Mouse (Mus musculus) heart, embryonic 14.5 days (tissue): ENCODE data around the gene Taar7f. TPM values are rescaled to one million over a fixed set of nuclear protein-coding genes. Genes with fewer than 3 reads are reported as not detected.
"Not testable (repeated sequence)": the region's sequence is repeated elsewhere in the genome, so short reads cannot be mapped to it uniquely, and the experiment has no call there.

Source experiments
- ATAC-seq: fragments of 200-750 bp; cut with Nextera tagmentation; 2 replicates; pipeline ENCODE4 v1.8.0; 2017; ENCODE audit warnings: low read depth, moderate TSS enrichment; ENCODE audit not compliant: insufficient number of reproducible peaks, insufficient read depth, low FRiP score
- H3K27ac ChIP-seq, 2 experiments: fragments of 200-500 bp in 1 of 2; fragments of 300-500 bp in 1 of 2; sonication (generic) in 1 of 2; replicated peaks in 1 of 2; 2 replicates each; pipeline ENCODE4 v1.5.1; 2012 to 2014; ENCODE audit warnings: low read depth in 2 of 2, low read length in 2 of 2, control low read depth in 1 of 2, mild to moderate bottlenecking in 1 of 2, mixed read lengths in 1 of 2; ENCODE audit not compliant: control insufficient read depth in 1 of 2, insufficient read depth in 1 of 2
- H3K27me3 ChIP-seq: fragments of 300-500 bp; sonication (generic); 2 replicates; pipeline ENCODE4 v1.6.1; 2014; ENCODE audit warnings: mild to moderate bottlenecking, low read length, control low read depth; ENCODE audit not compliant: control insufficient read depth, insufficient read depth
- H3K36me3 ChIP-seq: fragments of 300-500 bp; sonication (generic); 2 replicates; pipeline ENCODE4 v1.6.1; 2014; ENCODE audit warnings: mild to moderate bottlenecking, control low read depth, low read length, mixed read lengths; ENCODE audit not compliant: control insufficient read depth, insufficient read depth
- H3K4me1 ChIP-seq, 2 experiments: fragments of 200-500 bp in 1 of 2; fragments of 300-500 bp in 1 of 2; sonication (generic) in 1 of 2; 2 replicates each; pipeline ENCODE4 v1.6.1; 2012 to 2014; ENCODE audit warnings: low read length in 2 of 2, control low read depth in 1 of 2, mixed read lengths in 1 of 2; ENCODE audit not compliant: control insufficient read depth in 2 of 2, insufficient read depth in 2 of 2
- H3K4me2 ChIP-seq: fragments of 300-500 bp; sonication (generic); 2 replicates; pipeline ENCODE4 v1.6.1; 2014; ENCODE audit warnings: mild to moderate bottlenecking, low read length
- H3K4me3 ChIP-seq, 2 experiments: fragments of 200-500 bp in 1 of 2; fragments of 300-500 bp in 1 of 2; sonication (generic) in 1 of 2; 2 replicates each; pipeline ENCODE4 v1.5.1; 2012 to 2014; ENCODE audit warnings: low read length in 2 of 2, mild to moderate bottlenecking in 2 of 2, control low read depth in 1 of 2, low read depth in 1 of 2, moderate library complexity in 1 of 2; ENCODE audit not compliant: control insufficient read depth in 1 of 2, insufficient read depth in 1 of 2
- H3K9ac ChIP-seq: fragments of 300-500 bp; sonication (generic); 2 replicates; pipeline ENCODE4 v1.6.1; 2014; ENCODE audit warnings: mild to moderate bottlenecking, low read length
- H3K9me3 ChIP-seq: fragments of 300-500 bp; sonication (generic); 2 replicates; pipeline ENCODE4 v1.6.1; 2016; ENCODE audit warnings: low read length, control low read depth; ENCODE audit not compliant: control insufficient read depth
- WGBS: fragments of 180-500 bp; shearing (Covaris S2); extraction: QIAGEN DNeasy Blood & Tissue Kit; methylation state at CpG from one replicate; pipeline ENCODE4 v1.1.7; 2014; 5-methylcytosine and 5-hydroxymethylcytosine counted together
- polyA plus RNA-seq: library from polyadenylated mRNA; unstranded; fragments of >200 nt; fragmentation: Nextera tagmentation; extraction: Ambion mirVana; gene quantifications from 2 replicates; pipeline ENCODE4 v1.2.1, GENCODE M21; 2014

Taar7f gene
- polyA plus RNA-seq, 1 experiment from 2014 or later: not detected

GRCm38 (mm10) chr10:24087168-24087567 lies 37.9 kb downstream of the Taar7f start:
- no peak for ATAC-seq
- Histone ChIP-seq H3K27me3 (no peaks in the 10 kb centered on the region), H3K9me3 (no peaks in the 10 kb centered on the region), H3K4me3 (no peak overlapping the region), H3K36me3 (no peaks in the 10 kb centered on the region), H3K4me1 (no peaks in the 10 kb centered on the region), H3K9ac (no peak overlapping the region), H3K4me2 (no peak overlapping the region), H3K27ac (no peak overlapping the region)
- WGBS: 95% methylated on average over 2 of the region's 2 CpGs

GRCm38 (mm10) chr10:24092194-24092593 lies 42.9 kb downstream of the Taar7f start, which contains the start of gene Taar8b:
Gene Taar8b (minus strand): TSS chr10:24092294.
- Histone ChIP-seq H3K4me2 (no peak within 1 kb of the TSS), H3K4me3 (no peak within 1 kb of the TSS), H3K36me3 (no peaks in the 10 kb centered on the region), H3K4me1 (no peaks in the 10 kb centered on the region), H3K9me3 (no peaks in the 10 kb centered on the region), H3K27me3 (no peaks in the 10 kb centered on the region), H3K9ac (no peak within 1 kb of the TSS), H3K27ac (no peak within 1 kb of the TSS)
- WGBS: 60% methylated on average over 2 of the region's 2 CpGs
- no peak for ATAC-seq

GRCm38 (mm10) chr10:24097010-24097409 lies 47.7 kb downstream of the Taar7f start:
- H3K4me2 ChIP-seq, H3K27ac ChIP-seq, H3K27me3 ChIP-seq, H3K9ac ChIP-seq, H3K9me3 ChIP-seq, H3K4me3 ChIP-seq, H3K4me1 ChIP-seq, ATAC-seq, H3K36me3 ChIP-seq: not testable (repeated sequence)
- WGBS: 51% methylated on average over 2 of the region's 2 CpGs

Other genes starting within 250 kb of the Taar7f start
- gene Vnn3, start 198.0 kb upstream of the Taar7f start, polyA plus RNA-seq: 0.15 and 0.43 TPM in 2 replicates
- 3.7 and 4.5 TPM in 2 replicates for gene Vnn1, start 154.8 kb upstream of the Taar7f start, polyA plus RNA-seq
- gene Taar1, start 129.2 kb upstream of the Taar7f start, polyA plus RNA-seq: not detected in 2 replicates
- not detected in 2 replicates for gene Taar2, start 110.9 kb upstream of the Taar7f start, polyA plus RNA-seq
- not detected in 2 replicates for gene Taar3, start 100.0 kb upstream of the Taar7f start, polyA plus RNA-seq
- not detected in 2 replicates for gene Taar4, start 89.0 kb upstream of the Taar7f start, polyA plus RNA-seq
- not detected in 2 replicates for gene Taar5, start 78.8 kb upstream of the Taar7f start, polyA plus RNA-seq
- gene Taar6, start 63.9 kb upstream of the Taar7f start, polyA plus RNA-seq: not detected in 2 replicates
- gene Taar7a, start 56.0 kb upstream of the Taar7f start, polyA plus RNA-seq: not detected in 2 replicates
- not detected in 2 replicates for gene Taar7b, start 49.6 kb upstream of the Taar7f start, polyA plus RNA-seq
- not detected in 2 replicates for gene Taar7d, start 22.3 kb upstream of the Taar7f start, polyA plus RNA-seq
- gene Taar7e, start 11.9 kb upstream of the Taar7f start, polyA plus RNA-seq: not detected in 2 replicates
- gene Taar8a, start 27.0 kb downstream of the Taar7f start, polyA plus RNA-seq: not detected in 2 replicates
- not detected in 2 replicates for gene Taar8b, start 42.8 kb downstream of the Taar7f start, polyA plus RNA-seq
- gene Taar8c, start 52.4 kb downstream of the Taar7f start, polyA plus RNA-seq: not detected in 2 replicates
- gene Taar9, start 60.0 kb downstream of the Taar7f start, polyA plus RNA-seq: not detected in 2 replicates
- gene Stx7, start 99.8 kb downstream of the Taar7f start, polyA plus RNA-seq: 87.4 and 91.7 TPM in 2 replicates
- 9.1 and 10.4 TPM in 2 replicates for gene Moxd1, start 174.0 kb downstream of the Taar7f start, polyA plus RNA-seq